Mouse (Mus musculus): ENCODE results near the gene Il1f9. TPM values are rescaled to one million over a fixed set of nuclear protein-coding genes. Genes with fewer than 3 reads are reported as not detected.
"Not testable (repeated sequence)": the region's sequence is repeated elsewhere in the genome, so short reads cannot be mapped to it uniquely, and the experiment has no call there.

Il1f9 gene
- total RNA-seq (2021): not detected
- long read RNA-seq, experiment 1, partial matches to known transcripts: 0 of 1 reads
- long read RNA-seq, experiment 1, other reads (novel, unspliced or antisense): 1 of 1 reads
- long read RNA-seq, experiment 2: 0 reads

GRCm38 (mm10) chr2:24186176-24186575 is at the start of gene Il1f9:
Gene Il1f9, plus strand, starts transcription at chr2:24186476.
- DNase-seq (ENCODE audit: low spot score in 2 of 2): no peak

- DNase-seq (ENCODE audit: low spot score in 2 of 2): no peak
Observed at GRCm38 (mm10) chr2:24152861-24153260, 33.4 kb upstream of the Il1f9 start, which contains the start of gene Il1f8. Gene Il1f8, plus strand, starts transcription at chr2:24153161.

GRCm38 (mm10) chr2:24181683-24182331 is 4.5 kb upstream of the Il1f9 start:
- peak in 1 of 2 experiments; percentile 19 for DNase-seq (ENCODE audit: low spot score in 2 of 2)

GRCm38 (mm10) chr2:24182423-24183147 is 3.7 kb upstream of the Il1f9 start:
- DNase-seq (ENCODE audit: low spot score in 2 of 2): not testable (repeated sequence)

GRCm38 (mm10) chr2:24184092-24184491 is 2.2 kb upstream of the Il1f9 start:
- not testable (repeated sequence) for DNase-seq (ENCODE audit: low spot score in 2 of 2)

- DNase-seq (ENCODE audit: low spot score in 2 of 2): no peak
Observed at GRCm38 (mm10) chr2:24187585-24187984, 1.3 kb downstream of the Il1f9 start.

GRCm38 (mm10) chr2:24188189-24188588 is 1.9 kb downstream of the Il1f9 start:
- DNase-seq (ENCODE audit: low spot score in 2 of 2): no peak

GRCm38 (mm10) chr2:24215118-24215517 is 28.8 kb downstream of the Il1f9 start, which contains the start of gene Il1f6:
Gene Il1f6, plus strand, starts transcription at chr2:24215418.
- DNase-seq (ENCODE audit: low spot score in 2 of 2): no peak

GRCm38 (mm10) chr2:24227191-24227590 is 40.9 kb downstream of the Il1f9 start:
- no peak for DNase-seq (ENCODE audit: low spot score in 2 of 2)

Other genes with a start within 250 kb of the Il1f9 start
- gene Hnmt, start 137.1 kb upstream of the Il1f9 start, total RNA-seq (2021): 1 to 10 TPM; 2.5 to 3.7 TPM
- not detected for gene Tbpl2, start 89.9 kb upstream of the Il1f9 start, total RNA-seq (2021)
- not detected for gene Il1f8, start 33.3 kb upstream of the Il1f9 start, total RNA-seq (2021)
- gene Il1f6, start 28.9 kb downstream of the Il1f9 start, total RNA-seq (2021): not detected
- not detected for gene Il1f5, start 90.5 kb downstream of the Il1f9 start, total RNA-seq (2021)
- gene Il1f10, start 104.7 kb downstream of the Il1f9 start, total RNA-seq (2021): not detected
- gene Il1rn, start 150.4 kb downstream of the Il1f9 start, total RNA-seq (2021): under 1 TPM; 0.27 to 0.65 TPM
- gene Psd4, start 181.1 kb downstream of the Il1f9 start, total RNA-seq (2021): 1 to 10 TPM; 1.7 to 2.4 TPM